Mouse (Mus musculus): ENCODE data around the gene Ghrh.

DNA sequence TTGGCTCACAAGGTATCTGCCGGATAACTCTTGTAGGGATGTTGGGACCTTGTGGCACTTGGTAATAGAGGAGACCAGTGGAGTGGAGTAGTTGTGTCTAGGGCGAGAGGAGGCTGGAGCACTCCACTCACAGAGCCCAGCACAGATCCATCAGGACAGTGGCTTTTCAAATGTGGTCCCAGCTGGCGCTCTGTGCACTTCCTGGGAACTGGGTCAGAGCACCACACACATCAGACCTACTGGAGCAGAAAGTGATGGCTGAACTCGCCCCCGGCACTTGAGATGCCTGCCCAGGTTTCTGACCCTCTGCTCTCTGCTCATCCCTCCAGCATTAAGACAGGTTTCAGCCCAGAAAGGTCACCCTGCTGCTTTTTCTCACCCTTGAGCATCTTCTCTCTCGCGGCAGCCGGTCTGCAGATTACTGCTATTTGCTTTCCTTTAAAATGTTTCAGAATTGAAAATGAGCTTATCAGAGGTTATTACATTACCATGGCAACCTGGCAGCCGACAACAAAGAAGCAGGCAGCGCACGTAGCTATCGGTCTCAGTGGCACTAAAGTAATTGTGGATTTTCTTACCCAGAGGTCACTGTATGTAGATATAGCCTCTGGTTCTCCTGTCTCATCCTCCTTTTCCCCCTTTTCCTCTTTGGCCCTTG, 1.9 kb upstream of the Ghrh start:
- TF ChIP-seq CTCF (IDR thresholded peaks at IDR 0.05; ENCODE audit: extremely low read depth, insufficient read depth, insufficient read length, insufficient replicate concordance), result no peak
- TF ChIP-seq POLR2A (IDR thresholded peaks at IDR 0.05; ENCODE audit: low read depth, low read length), result no peak

Measured in spleen, adult 2 months (tissue).